Comparison of ENCODE assay signal across 23 mouse cellular contexts in the genomic region with DNA sequence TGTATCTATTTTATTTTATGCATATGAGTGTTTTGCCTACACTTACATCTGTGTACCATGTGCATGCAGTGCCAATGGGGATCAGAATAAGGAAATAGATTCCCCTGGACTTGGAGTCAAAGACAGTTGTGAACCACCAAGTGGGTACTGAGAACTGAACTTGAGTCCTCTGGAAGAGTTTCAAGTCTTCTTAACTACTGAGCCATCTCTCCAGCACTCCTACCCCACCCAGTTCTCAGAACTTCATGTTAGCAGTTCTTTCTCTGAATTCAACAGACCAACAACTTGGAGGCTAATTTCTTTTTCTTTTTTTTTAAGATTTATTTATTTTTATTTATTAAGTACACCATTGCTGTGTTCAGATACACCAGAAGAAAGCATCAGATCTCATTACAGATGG.
"Had no signal": no experiment of that assay in that cellular context is flagged by ENCODE, and none has a peak within 500 bp of the region (broad histone marks: within the 10 kb centered on the region; RNA-seq: fewer than 3 reads in every experiment).

No protein-coding gene starts in this region.

- H3K4me1 ChIP-seq: heart, embryonic 13.5 days; heart, embryonic 15.5 days; hindbrain, embryonic 10.5 days; hindbrain, embryonic 12.5 days; intestine, embryonic 15.5 days; limb, embryonic 10.5 days; limb, embryonic 12.5 days had no signal

- H3K9me3 ChIP-seq: heart, embryonic 13.5 days; heart, embryonic 15.5 days; hindbrain, embryonic 10.5 days; hindbrain, embryonic 12.5 days; intestine, embryonic 15.5 days; limb, embryonic 10.5 days; limb, embryonic 12.5 days had no signal

- H3K27me3 ChIP-seq: heart, embryonic 13.5 days; heart, embryonic 15.5 days; hindbrain, embryonic 12.5 days; intestine, embryonic 15.5 days; limb, embryonic 12.5 days had no signal

- ATAC-seq: hindbrain, embryonic 16.5 days; inflammation-experienced regulatory T-cells, adult 6 months; intestine, embryonic 15.5 days; intestine, postnatal 0 days had no signal

- DNase-seq: gastrocnemius, adult 2 months; gastrocnemius, postnatal 10 days; gastrocnemius, postnatal 25 days; heart, adult 2 months; heart, postnatal 14 days; heart, postnatal 4 days; kidney, adult 18-20 months; kidney, adult 8-10 months; kidney, postnatal 25 days; kidney, postnatal 4 days; liver had no signal

- H3K36me3 ChIP-seq: heart, embryonic 13.5 days; heart, embryonic 15.5 days; hindbrain, embryonic 10.5 days; hindbrain, embryonic 12.5 days; intestine, embryonic 15.5 days; limb, embryonic 10.5 days; limb, embryonic 12.5 days had no signal

- H3K4me3 ChIP-seq: gastrocnemius, adult 2 months; heart, adult 2 months; heart, embryonic 13.5 days; heart, embryonic 15.5 days; hindbrain, embryonic 10.5 days; hindbrain, embryonic 12.5 days; intestine, embryonic 15.5 days; layer of hippocampus, adult 2 months; left cerebral cortex, adult 2 months; limb, embryonic 10.5 days; limb, embryonic 12.5 days had no signal
